Mouse (Mus musculus) liver, embryonic 11.5 days (tissue): ENCODE results near the gene Raver2. TPM values are rescaled to one million over a fixed set of nuclear protein-coding genes. Genes with fewer than 3 reads are reported as not detected.
"Not testable (repeated sequence)": the region's sequence is repeated elsewhere in the genome, so short reads cannot be mapped to it uniquely, and the experiment has no call there.

ENCODE experiments used
- ATAC-seq: fragments of 200-750 bp; cut with Nextera tagmentation; replicated peaks from 2 replicates; pipeline ENCODE4 v1.8.0; 2017; ENCODE audit warnings: moderate number of reproducible peaks, mild to moderate bottlenecking, moderate TSS enrichment, moderate library complexity; ENCODE audit not compliant: low FRiP score
- DNase-seq: peaks from one replicate; pipeline ENCODE4 v3.0.0-alpha.2; 2017; ENCODE audit warnings: low spot score
- H3K27ac ChIP-seq: fragments of 300-500 bp; sonication (generic); 2 replicates; pipeline ENCODE4 v1.5.1; 2014; ENCODE audit warnings: mild to moderate bottlenecking, low read depth, low read length, control low read depth
- H3K27me3 ChIP-seq: fragments of 300-500 bp; sonication (generic); replicated peaks from 2 replicates; pipeline ENCODE4 v1.6.1; 2014; ENCODE audit warnings: low read length, mixed read lengths; ENCODE audit not compliant: control insufficient read depth, insufficient read depth
- H3K36me3 ChIP-seq: fragments of 300-500 bp; sonication (generic); 2 replicates; pipeline ENCODE4 v1.6.1; 2014; ENCODE audit warnings: mild to moderate bottlenecking, low read length, moderate library complexity, mixed read lengths; ENCODE audit not compliant: control insufficient read depth, insufficient read depth
- H3K4me1 ChIP-seq: fragments of 300-500 bp; sonication (generic); replicated peaks from 2 replicates; pipeline ENCODE4 v1.6.1; 2014; ENCODE audit warnings: low read length, mixed read lengths; ENCODE audit not compliant: control insufficient read depth, insufficient read depth
- H3K4me2 ChIP-seq: fragments of 300-500 bp; sonication (generic); 2 replicates; pipeline ENCODE4 v1.6.1; 2014; ENCODE audit warnings: mild to moderate bottlenecking, control low read depth, moderate library complexity
- H3K4me3 ChIP-seq: fragments of 300-500 bp; sonication (generic); 2 replicates; pipeline ENCODE4 v1.5.1; 2014; ENCODE audit warnings: low read depth, low read length, control low read depth
- H3K9ac ChIP-seq: fragments of 300-500 bp; sonication (generic); 2 replicates; pipeline ENCODE4 v1.6.1; 2014; ENCODE audit warnings: low read depth, low read length, control low read depth
- H3K9me3 ChIP-seq: fragments of 300-500 bp; sonication (generic); 2 replicates; pipeline ENCODE4 v1.6.1; 2016; ENCODE audit warnings: low read length, inconsistent platforms, mixed read lengths; ENCODE audit not compliant: control insufficient read depth
- WGBS: fragments of 180-500 bp; shearing (Covaris S2); extraction: QIAGEN DNeasy Blood & Tissue Kit; methylation state at CpG from one replicate; pipeline ENCODE4 v1.1.7; 2014; 5-methylcytosine and 5-hydroxymethylcytosine counted together
- polyA plus RNA-seq: library from polyadenylated mRNA; unstranded; fragments of >200 nt; fragmentation: Nextera tagmentation; extraction: Ambion mirVana; gene quantifications from 2 replicates; pipeline ENCODE4 v1.2.1, GENCODE M21; 2014

The Raver2 gene
- polyA plus RNA-seq, 1 experiment from 2014 or later: 2.0 TPM

GRCm38 (mm10) chr4:101084863-101085262 is 16.1 kb downstream of the Raver2 start:
- Histone ChIP-seq H3K4me1 (peaks cover 8% of the 10 kb centered on the region; the same call in 1 of the 2 replicates), H3K27me3 (no peaks in the 10 kb centered on the region), H3K4me3 (no peak overlapping the region), H3K9ac (no peak overlapping the region), H3K36me3 (no peaks in the 10 kb centered on the region), H3K4me2 (no peak overlapping the region), H3K27ac (no peak overlapping the region), H3K9me3 (no peaks in the 10 kb centered on the region)
- WGBS: 77% methylated on average over 4 of the region's 4 CpGs
- DNase-seq (no peak), ATAC-seq (no peak)

- no peak overlapping the region for H3K4me2 ChIP-seq
- no peak overlapping the region for H3K9ac ChIP-seq
- no peaks in the 10 kb centered on the region for H3K36me3 ChIP-seq
- DNase-seq: no peak
- no peak overlapping the region for H3K4me3 ChIP-seq
- H3K4me1 ChIP-seq: no peaks in the 10 kb centered on the region
- H3K9me3 ChIP-seq: no peaks in the 10 kb centered on the region
- no peak overlapping the region for H3K27ac ChIP-seq
- no peaks in the 10 kb centered on the region for H3K27me3 ChIP-seq
- 58% methylated on average over 3 of the region's 3 CpGs for WGBS
- ATAC-seq: no peak
Measured at GRCm38 (mm10) chr4:101086040-101086439, 17.3 kb downstream of the Raver2 start.

- ATAC-seq (no peak), DNase-seq (no peak)
- Histone ChIP-seq H3K9me3 (no peaks in the 10 kb centered on the region), H3K4me3 (no peak overlapping the region), H3K27ac (no peak overlapping the region), H3K4me2 (no peak overlapping the region), H3K4me1 (no peaks in the 10 kb centered on the region), H3K36me3 (no peaks in the 10 kb centered on the region), H3K9ac (no peak overlapping the region), H3K27me3 (no peaks in the 10 kb centered on the region)
- WGBS: 44% methylated on average over 1 of the region's 1 CpGs
Measured at GRCm38 (mm10) chr4:101087721-101088120, 18.9 kb downstream of the Raver2 start.

- 90% methylated on average over 3 of the region's 3 CpGs for WGBS
- H3K4me1 ChIP-seq, ATAC-seq, H3K4me2 ChIP-seq, H3K9ac ChIP-seq, H3K4me3 ChIP-seq, H3K9me3 ChIP-seq, DNase-seq, H3K36me3 ChIP-seq, H3K27me3 ChIP-seq, H3K27ac ChIP-seq: not testable (repeated sequence)
Measured at GRCm38 (mm10) chr4:101090630-101091029, 21.8 kb downstream of the Raver2 start.

GRCm38 (mm10) chr4:101093292-101093691 is 24.5 kb downstream of the Raver2 start:
- 65% methylated on average over 10 of the region's 10 CpGs for WGBS
- H3K9ac ChIP-seq: no peak overlapping the region
- no peak overlapping the region for H3K4me3 ChIP-seq
- H3K27ac ChIP-seq: no peak overlapping the region
- ATAC-seq (no peak), DNase-seq (no peak)
- H3K27me3 ChIP-seq: no peaks in the 10 kb centered on the region
- no peaks in the 10 kb centered on the region for H3K4me1 ChIP-seq
- H3K9me3 ChIP-seq: no peaks in the 10 kb centered on the region
- H3K36me3 ChIP-seq: no peaks in the 10 kb centered on the region
- no peak overlapping the region for H3K4me2 ChIP-seq

GRCm38 (mm10) chr4:101107122-101107521 is 38.3 kb downstream of the Raver2 start:
- Histone ChIP-seq H3K36me3 (no peaks in the 10 kb centered on the region), H3K27ac (no peak overlapping the region), H3K4me1 (no peaks in the 10 kb centered on the region), H3K4me3 (no peak overlapping the region), H3K9me3 (no peaks in the 10 kb centered on the region), H3K9ac (no peak overlapping the region), H3K4me2 (no peak overlapping the region), H3K27me3 (no peaks in the 10 kb centered on the region)
- WGBS: 84% methylated on average over 12 of the region's 12 CpGs
- ATAC-seq: no peak
- no peak for DNase-seq

GRCm38 (mm10) chr4:101121002-101121401 is 52.2 kb downstream of the Raver2 start:
- Histone ChIP-seq H3K4me2 (no peak overlapping the region), H3K9ac (no peak overlapping the region), H3K27me3 (no peaks in the 10 kb centered on the region), H3K27ac (no peak overlapping the region), H3K4me1 (no peaks in the 10 kb centered on the region), H3K36me3 (no peaks in the 10 kb centered on the region), H3K9me3 (no peaks in the 10 kb centered on the region), H3K4me3 (no peak overlapping the region)
- DNase-seq (no peak), ATAC-seq (no peak)
- WGBS: 87% methylated on average over 7 of the region's 7 CpGs

- no peak overlapping the region for H3K4me3 ChIP-seq
- no peak overlapping the region for H3K9ac ChIP-seq
- no peaks in the 10 kb centered on the region for H3K4me1 ChIP-seq
- no peak overlapping the region for H3K4me2 ChIP-seq
- DNase-seq: no peak
- no peak overlapping the region for H3K27ac ChIP-seq
- H3K27me3 ChIP-seq: no peaks in the 10 kb centered on the region
- no peaks in the 10 kb centered on the region for H3K36me3 ChIP-seq
- H3K9me3 ChIP-seq: no peaks in the 10 kb centered on the region
- no peak for ATAC-seq
- WGBS: 87% methylated on average over 8 of the region's 8 CpGs
Measured at GRCm38 (mm10) chr4:101135013-101135412, 66.2 kb downstream of the Raver2 start.

- no peak for ATAC-seq
- H3K4me3 ChIP-seq: no peak overlapping the region
- WGBS: 91% methylated on average over 14 of the region's 14 CpGs
- no peaks in the 10 kb centered on the region for H3K27me3 ChIP-seq
- DNase-seq: no peak
- no peak overlapping the region for H3K27ac ChIP-seq
- no peak overlapping the region for H3K4me2 ChIP-seq
- no peak overlapping the region for H3K9ac ChIP-seq
- H3K4me1 ChIP-seq: no peaks in the 10 kb centered on the region
- no peaks in the 10 kb centered on the region for H3K9me3 ChIP-seq
- H3K36me3 ChIP-seq: no peaks in the 10 kb centered on the region
Measured at GRCm38 (mm10) chr4:101135909-101136308, 67.1 kb downstream of the Raver2 start.
